Mouse (Mus musculus) embryonic stem cell, embryonic (primary cell): ENCODE results near the gene Mdga1.

Experiments
- CTCF ChIA-PET, 4 experiments: fragments of 300-600 bp in 2 of 4; fragments of 350-600 bp in 2 of 4; sonication (Branson Sonifier 250); formaldehyde crosslinking; loops; one replicate each; lab custom pipeline; 2022; ENCODE audit warnings: inconsistent platforms in 2 of 4; lab: Charles Lee
- POLR2A ChIA-PET, 4 experiments: fragments of 300-600 bp in 2 of 4; fragments of 350-600 bp in 2 of 4; sonication (Branson Sonifier 250); formaldehyde crosslinking; loops; one replicate each; lab custom pipeline; 2022; ENCODE audit warnings: antibody characterized with exemption in 4 of 4, inconsistent platforms in 1 of 4; lab: Charles Lee

Mdga1 gene

DNA sequence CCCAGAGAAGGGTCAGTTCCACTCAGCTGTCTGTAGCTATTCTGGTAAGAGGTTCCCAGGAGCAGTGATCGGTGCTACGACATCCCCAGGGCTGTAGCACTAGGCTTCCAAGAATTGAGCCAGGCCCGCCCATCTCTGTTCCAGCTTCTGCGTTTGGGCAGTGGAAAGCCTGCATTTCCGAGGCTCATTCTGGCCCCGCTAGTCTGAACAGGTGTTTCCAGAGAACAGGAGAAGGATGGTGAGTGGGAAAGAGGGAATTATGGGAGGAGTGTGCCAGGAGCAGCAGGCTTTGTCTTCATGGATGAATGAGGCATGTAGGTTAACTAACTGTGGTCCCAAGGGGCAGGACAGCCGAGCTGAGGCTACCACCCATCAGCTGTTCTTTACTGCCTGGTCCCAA, 140.8 kb downstream of the Mdga1 start:
- POLR2A ChIA-PET: interaction anchor here (0.6 to 1.6 kb wide), 7 partner anchors 12 to 1227 kb away, joined by 3 to 5 read pairs (median 3); no protein-coding TSS in a partner anchor
- CTCF ChIA-PET: interaction anchor here (0.6 to 1.3 kb wide), 7 partner anchors 17 to 730 kb away, joined by 3 to 11 read pairs (median 4); no protein-coding TSS in a partner anchor

DNA sequence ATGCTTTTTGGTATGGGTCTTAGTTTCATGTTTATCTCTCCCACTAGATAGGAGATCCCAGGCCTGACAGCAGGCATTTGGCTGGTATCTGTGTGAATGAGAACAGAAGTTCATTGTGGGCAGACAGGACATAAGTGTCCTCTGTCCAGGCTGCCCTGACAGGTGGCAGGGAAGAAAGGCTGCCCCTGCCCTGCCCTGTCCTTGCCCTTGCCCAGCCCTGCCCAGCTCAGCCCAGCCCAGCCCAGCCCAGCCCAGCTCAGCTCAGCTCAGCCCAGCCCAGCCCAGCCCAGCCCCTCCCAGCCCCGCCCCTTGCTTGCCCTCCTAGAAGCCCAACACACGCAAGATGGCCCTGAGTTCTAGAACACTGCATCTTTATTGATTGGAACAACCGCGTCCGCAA, 142.3 kb downstream of the Mdga1 start:
- POLR2A ChIA-PET: no interaction called here
- CTCF ChIA-PET: no interaction called here

DNA sequence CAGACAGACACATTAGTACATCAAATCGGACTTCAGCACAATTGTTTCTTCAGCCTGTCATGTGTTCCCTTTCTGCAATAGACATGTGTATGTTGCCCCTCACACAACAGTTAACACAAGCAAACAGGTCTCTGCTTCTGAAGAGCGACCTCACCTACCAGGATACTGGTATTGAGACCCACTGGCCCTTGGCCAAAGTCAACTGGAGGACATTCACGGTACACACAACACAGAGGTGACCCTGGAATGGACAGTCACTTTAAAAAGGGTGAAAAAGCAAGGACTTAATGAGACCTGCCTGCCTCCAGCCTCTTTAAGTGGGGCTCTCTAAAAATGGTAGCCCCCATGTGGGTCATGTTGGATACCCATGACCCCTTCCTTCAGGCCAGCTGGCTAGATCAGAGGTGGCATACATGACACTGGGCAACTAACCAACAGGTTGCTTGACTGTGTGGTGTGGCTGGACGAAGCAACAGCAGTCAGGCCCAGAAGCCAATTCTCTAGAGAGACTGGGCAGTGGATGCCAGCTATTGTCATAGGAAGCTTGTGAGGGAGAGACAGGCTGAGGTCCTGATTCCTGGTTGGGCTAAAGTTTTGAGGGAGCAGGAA, 145.3 kb downstream of the Mdga1 start:
- ChIA-PET CTCF (no interaction called here), POLR2A (interaction anchor here in 2 of 4 experiments (1.2 to 3.7 kb wide), 3 partner anchors 11 to 52 kb away, joined by 3 to 13 read pairs (median 4); no protein-coding TSS in a partner anchor)

DNA sequence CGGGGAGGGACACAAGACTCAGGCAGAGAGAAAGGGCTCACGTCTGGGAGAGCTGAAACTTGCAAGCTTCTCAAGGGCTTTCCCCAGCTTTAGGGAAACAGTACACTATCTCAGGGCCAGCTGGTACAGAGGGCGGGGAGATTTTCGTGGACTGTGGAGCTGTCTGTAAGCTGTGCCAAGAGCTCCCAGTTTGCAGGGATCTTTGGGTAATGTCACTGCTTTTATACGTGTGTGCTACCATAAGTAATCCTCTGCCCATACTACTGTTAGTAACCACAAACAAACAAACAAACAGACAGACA, 145.7 kb downstream of the Mdga1 start:
- ChIA-PET CTCF (interaction anchor here in 1 of 4 experiments (1.3 kb wide), 1 partner anchor 24 kb away, joined by 3 read pairs; no protein-coding TSS in a partner anchor), POLR2A (interaction anchor here in 2 of 4 experiments (1.1 to 3.7 kb wide), 3 partner anchors 11 to 18 kb away, joined by 3 to 13 read pairs (median 4); no protein-coding TSS in a partner anchor)

DNA sequence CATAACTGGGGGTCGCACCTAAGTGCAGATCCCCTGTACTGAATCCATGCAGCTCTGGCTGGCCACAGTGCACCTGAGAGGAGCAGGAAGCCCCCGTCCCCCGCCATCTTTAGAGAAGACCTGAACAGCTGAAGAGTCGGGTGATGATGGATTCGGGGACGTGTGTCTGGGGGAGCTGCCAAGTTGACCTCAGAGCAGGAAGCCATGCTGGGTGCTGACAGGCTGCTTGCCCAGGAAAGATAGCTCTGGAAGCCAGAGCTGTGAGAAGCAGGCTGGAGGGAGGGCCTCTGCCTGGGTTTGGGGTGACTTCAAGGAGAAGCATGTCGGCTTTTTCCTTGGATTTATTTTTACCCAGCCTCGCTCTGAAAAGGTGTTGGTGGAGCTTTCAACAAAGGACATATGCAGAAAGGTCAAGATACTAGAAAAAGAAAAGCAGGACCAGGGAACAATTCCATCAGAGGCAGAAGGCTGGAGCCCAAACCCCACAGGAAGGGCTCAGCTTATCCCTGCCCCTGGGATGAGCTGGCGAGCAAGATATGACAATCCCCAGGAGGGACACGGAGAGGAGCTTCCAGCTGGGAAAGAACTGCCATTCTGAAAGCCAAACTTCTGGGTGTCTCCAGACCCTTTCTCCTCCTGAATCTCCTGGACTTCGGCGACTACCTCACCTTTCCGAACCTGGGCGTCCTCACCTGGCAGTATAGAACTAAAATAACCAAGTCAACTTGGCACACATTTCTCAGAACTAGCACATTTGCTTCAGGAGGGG, 146.3 kb downstream of the Mdga1 start:
- ChIA-PET CTCF (interaction anchor here in 1 of 4 experiments (0.6 to 1.3 kb wide), 2 partner anchors 24 to 97 kb away, joined by 3 read pairs; no protein-coding TSS in a partner anchor), POLR2A (interaction anchor here in 2 of 4 experiments (1.1 to 3.7 kb wide), 4 partner anchors 10 to 19 kb away, joined by 3 to 13 read pairs (median 4); no protein-coding TSS in a partner anchor)

DNA sequence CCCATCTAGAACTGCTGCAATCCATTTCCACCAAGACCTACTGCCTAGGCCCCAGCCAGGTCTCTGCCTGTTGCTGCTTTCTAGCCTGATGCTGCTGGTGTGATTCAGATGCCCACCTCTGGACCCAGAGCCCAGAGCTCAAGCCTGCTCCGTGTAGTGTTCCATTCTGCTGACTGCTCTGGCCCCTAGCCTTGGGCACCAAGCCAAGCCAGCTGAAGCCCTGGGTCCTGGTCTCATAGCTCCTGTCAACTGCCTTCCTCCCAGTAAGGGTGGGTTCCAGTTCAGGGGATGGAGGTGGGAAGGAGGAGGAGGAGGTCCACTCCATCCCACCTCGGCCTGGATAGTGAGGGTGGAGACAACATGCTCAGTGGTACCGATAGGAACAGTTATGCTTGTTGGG, 150.3 kb downstream of the Mdga1 start:
- ChIA-PET CTCF (no interaction called here), POLR2A (no interaction called here)

DNA sequence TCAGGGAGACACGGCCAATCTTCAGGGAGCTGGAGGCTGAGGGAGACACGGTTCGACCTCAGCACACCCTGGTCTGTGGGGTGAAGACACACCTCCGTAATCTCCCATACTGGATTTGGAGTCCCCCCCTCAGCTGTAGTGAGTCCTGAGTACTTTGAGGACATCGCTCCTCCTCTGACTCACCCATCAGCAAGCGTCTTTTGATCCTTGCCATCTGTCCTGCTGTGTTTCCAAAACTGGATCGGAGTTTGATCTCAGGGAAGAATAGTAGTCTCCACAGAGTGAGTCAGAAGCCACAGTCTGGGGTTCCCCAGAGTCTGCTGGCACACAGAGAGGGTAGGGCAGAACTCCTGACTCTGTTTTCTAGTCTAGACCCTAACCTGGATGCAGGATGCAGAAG, 150.9 kb downstream of the Mdga1 start:
- POLR2A ChIA-PET: no interaction called here
- CTCF ChIA-PET: interaction anchor here in 1 of 4 experiments (0.6 kb wide), 1 partner anchor 40 kb away, joined by 3 read pairs; no protein-coding TSS in a partner anchor

DNA sequence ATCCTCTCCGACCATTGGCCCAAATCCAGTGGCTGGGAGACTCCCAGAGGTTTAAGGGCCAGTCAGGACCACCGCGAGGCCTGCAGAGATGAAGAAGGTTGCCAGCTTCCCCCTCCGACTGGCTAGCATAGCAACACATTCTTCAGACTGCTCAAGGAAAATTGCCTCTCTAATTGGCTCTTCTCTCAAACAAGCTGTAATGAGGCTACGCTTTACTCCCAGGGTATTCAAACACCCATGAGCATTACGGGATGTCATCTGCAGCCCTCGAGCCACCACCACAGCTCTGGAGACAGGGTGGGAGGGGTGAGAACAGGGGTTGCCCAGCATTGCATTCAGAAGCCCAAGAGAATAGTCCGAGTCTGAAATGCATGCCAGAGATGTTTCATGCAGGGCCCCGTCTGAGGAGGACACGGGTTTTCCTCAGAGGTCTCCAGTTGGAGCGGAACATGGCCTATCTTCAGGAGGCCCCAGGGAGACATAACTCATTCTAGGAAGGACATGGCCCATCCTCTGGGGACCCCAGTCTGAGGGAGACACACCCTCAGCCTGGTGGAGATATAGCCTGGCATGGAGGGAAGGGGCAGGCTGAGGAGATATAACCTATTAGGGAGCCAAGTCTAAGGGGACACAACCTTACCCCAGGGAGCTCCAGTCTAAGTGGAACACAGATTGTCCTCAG, 151.5 kb downstream of the Mdga1 start:
- CTCF ChIA-PET: interaction anchor here in 1 of 4 experiments (0.6 kb wide), 1 partner anchor 40 kb away, joined by 3 read pairs; no protein-coding TSS in a partner anchor
- POLR2A ChIA-PET: interaction anchor here in 1 of 4 experiments (0.5 kb wide), 1 partner anchor 73 kb away, joined by 3 read pairs; no protein-coding TSS in a partner anchor

DNA sequence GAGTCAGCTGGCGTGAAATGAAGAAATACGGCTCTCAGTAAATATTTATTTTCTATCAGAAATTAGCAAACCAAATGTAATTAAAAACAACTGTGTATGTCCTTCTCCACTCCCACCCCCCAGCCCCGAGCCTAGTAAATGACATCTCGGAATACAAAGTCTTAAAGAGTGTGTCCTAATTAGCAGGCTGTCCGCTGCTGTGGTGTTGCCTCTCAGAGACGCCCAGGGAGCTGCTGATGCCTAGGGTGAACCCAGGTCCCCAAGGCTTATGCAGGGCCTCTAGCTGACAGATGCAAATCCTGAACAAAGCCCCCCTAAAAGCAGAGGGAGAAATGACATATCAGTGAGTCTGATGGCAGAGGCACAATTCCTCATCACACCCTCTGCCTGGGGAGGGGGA, 155.1 kb downstream of the Mdga1 start:
- ChIA-PET CTCF (interaction anchor here in 1 of 4 experiments (1.5 kb wide), 1 partner anchor 15 kb away, joined by 3 read pairs; no protein-coding TSS in a partner anchor), POLR2A (interaction anchor here in 1 of 4 experiments (0.7 kb wide), 1 partner anchor 48 kb away, joined by 5 read pairs; no protein-coding TSS in a partner anchor)

DNA sequence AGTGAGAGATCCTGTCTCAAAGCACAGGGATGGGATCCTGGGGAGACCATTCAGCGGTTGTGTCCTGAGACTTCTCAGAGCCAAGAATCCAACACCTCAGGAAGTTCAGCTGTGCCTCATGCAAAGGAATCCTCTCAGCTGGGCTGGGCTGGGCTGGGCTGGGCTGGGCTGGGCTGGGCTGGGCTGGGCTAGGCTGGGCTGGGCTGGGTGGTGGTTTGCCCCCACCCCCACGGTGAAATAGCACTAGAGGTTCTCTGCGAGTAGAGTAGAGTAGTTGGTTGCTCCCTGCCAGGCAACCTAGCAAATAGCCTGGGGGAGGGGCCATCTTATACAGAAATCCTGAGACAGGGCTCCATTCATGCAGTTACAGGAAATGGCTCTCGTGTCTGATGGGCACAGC, 156.6 kb downstream of the Mdga1 start:
- CTCF ChIA-PET: interaction anchor here in 2 of 4 experiments (0.6 to 1.5 kb wide), 3 partner anchors 12 to 67 kb away, joined by 3 to 5 read pairs (median 4); no protein-coding TSS in a partner anchor
- POLR2A ChIA-PET: interaction anchor here in 3 of 4 experiments (0.6 to 3.2 kb wide), 12 partner anchors 10 to 722 kb away, joined by 3 to 16 read pairs (median 4); no protein-coding TSS in a partner anchor

DNA sequence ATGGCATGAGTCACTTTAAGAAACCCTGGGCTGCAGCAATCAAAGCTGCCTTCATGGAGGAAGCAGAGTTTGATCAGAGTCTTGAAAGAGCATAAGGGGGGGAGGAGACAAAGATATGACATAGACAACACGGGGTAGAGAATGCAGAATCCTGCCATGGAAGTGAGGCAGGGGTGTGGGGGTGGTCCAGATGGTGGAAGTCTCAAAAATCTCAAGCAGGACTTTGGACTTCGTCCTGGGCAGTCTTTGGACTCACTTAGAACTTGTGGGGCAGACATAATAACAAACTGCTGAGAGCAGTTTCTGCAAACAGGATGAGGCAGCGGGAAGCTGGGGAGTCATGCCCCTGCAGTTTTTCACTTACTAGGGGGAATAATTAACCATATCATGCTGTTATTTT, 166.3 kb downstream of the Mdga1 start:
- ChIA-PET POLR2A (interaction anchor here in 1 of 4 experiments (0.7 kb wide), 1 partner anchor 11 kb away, joined by 3 read pairs; no protein-coding TSS in a partner anchor), CTCF (interaction anchor here in 1 of 4 experiments (0.6 kb wide), 1 partner anchor 9 kb away, joined by 3 read pairs; no protein-coding TSS in a partner anchor)

DNA sequence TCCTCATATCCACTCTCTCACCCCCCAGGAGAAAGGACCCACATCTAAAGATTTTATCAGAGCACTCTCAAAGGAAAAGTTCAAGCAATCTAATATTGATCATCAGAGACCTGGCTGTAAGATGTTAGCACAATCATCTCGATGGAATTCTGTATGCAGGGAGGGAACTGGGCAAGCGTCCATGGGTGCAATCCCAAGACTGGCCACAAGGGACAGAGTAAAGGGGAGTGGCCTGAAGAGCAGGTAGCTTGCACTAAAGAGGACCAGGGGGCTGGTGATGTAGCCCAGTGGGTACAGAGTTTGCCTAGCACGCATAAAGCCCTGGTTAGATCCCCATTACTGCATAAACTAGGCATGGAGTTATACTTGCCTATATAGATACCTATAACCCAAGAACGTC, 168.5 kb downstream of the Mdga1 start:
- CTCF ChIA-PET: interaction anchor here (0.5 to 2.3 kb wide), 27 partner anchors 10 to 198 kb away, joined by 3 to 11 read pairs (median 4); partner anchors contain the start of gene Mdga1 (in 1 of the 4)

DNA sequence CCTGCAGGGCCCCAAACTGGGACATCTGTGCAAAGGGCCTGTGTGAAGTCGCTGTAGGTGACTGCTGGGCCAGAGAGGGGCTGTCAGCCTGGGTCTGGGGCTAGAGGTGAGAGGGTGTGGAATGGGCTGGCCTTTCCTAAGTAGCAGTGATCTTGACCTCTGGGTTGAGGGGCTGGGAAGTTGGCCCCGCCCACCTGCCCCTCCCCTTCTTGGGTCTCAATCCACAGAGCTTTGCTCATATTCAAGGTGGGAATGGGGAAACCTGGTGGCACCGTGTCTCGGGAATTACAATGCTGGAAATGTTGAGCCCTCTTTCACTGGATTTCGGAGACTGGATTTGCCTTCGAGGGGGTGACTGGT, 169.8 kb downstream of the Mdga1 start:
- ChIA-PET POLR2A (interaction anchor here in 3 of 4 experiments (0.6 to 1.9 kb wide), 5 partner anchors 12 to 1492 kb away, joined by 3 to 9 read pairs (median 5); no protein-coding TSS in a partner anchor), CTCF (interaction anchor here (0.5 to 2.3 kb wide), 14 partner anchors 11 to 317 kb away, joined by 3 to 8 read pairs (median 3); no protein-coding TSS in a partner anchor)

More for the DNA sequence above, 168.5 kb downstream of the Mdga1 start:
- POLR2A ChIA-PET: interaction anchor here in 3 of 4 experiments (0.5 to 1.0 kb wide), 4 partner anchors 12 to 84 kb away, joined by 3 to 4 read pairs (median 3); no protein-coding TSS in a partner anchor

DNA sequence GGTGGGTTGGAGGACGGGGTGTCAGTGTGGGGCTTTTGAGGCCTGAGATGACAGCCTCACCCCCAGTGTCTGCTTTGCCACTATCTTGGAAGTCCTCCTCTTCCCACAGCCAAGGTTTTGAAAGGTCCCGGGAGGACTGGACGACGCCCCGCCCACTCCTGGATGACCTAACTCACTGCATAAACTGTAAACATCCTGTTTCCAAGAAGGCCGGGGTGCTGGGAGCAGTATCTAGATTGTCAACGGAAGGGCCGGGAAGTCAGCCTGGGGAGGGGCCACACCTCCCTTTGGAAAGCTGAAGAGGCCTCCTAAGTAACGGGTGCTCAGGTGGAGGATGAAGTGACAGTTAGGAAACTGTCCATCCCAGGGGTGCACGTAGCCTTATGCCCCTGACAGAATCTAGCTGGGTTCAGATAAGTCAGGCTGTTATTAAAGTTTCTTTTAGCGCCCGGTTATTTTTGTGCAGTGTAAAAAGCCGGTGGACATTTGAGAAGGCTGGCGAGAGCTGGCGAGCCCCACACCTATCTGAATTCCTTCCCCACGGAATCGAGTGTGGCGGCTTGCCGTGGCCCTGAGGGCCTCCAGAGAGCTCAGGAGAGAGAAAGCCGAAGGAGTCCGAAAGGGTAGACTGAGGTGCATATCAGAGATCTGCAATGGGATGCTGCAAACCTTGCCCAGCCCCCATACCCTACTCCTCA, 170.3 kb downstream of the Mdga1 start:
- ChIA-PET CTCF (interaction anchor here (0.5 to 2.3 kb wide), 19 partner anchors 10 to 317 kb away, joined by 3 to 8 read pairs (median 4); no protein-coding TSS in a partner anchor), POLR2A (interaction anchor here in 3 of 4 experiments (0.5 to 1.9 kb wide), 7 partner anchors 12 to 1016 kb away, joined by 3 to 8 read pairs (median 3); no protein-coding TSS in a partner anchor)

DNA sequence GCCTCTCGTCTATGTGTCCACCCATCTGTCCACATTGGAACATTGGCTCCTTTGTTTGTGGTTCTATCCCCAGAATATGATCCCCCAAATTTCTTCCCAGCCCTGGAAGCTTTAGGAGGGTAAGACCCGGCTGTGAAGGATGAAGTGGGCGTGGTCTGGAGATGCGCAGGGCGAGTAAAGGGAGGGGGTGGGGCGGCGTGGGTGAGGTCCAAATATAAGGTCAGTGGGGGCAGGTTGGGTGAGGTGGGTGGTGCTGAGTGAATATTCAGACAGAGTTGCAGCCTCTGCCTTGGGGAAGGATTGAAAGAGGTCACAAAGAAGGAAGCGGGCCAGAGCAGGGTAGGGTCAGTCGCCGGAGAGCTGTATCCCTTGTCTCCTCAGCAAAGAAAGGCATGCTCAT, 171.7 kb downstream of the Mdga1 start:
- ChIA-PET CTCF (interaction anchor here in 3 of 4 experiments (0.5 to 1.7 kb wide), 14 partner anchors 14 to 284 kb away, joined by 3 to 6 read pairs (median 4); no protein-coding TSS in a partner anchor), POLR2A (interaction anchor here in 2 of 4 experiments (1.2 to 1.4 kb wide), 2 partner anchors 34 to 36 kb away, joined by 3 to 5 read pairs; no protein-coding TSS in a partner anchor)

DNA sequence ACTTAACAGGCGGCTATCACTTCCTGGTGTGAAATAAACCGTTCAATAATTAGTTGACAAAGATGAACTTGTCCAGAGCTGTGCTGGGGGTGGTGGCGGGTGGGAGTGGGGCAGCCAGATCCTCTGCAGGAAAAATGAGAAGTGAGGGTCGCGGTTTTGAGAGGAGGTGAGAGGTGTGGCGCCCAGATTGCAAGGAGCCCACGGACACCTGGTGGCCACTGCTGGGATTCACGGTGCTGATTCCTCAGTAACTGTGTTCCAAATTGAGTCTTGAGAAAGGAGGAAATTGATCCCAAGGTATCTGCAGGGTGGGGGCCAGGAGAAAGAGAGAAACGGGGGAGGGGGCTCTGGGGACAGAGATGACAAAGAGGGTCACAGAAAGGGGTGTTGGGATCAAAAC, 173.1 kb downstream of the Mdga1 start:
- CTCF ChIA-PET: no interaction called here
- POLR2A ChIA-PET: interaction anchor here in 1 of 4 experiments (0.6 to 1.4 kb wide), 2 partner anchors 36 to 46 kb away, joined by 3 read pairs; no protein-coding TSS in a partner anchor

DNA sequence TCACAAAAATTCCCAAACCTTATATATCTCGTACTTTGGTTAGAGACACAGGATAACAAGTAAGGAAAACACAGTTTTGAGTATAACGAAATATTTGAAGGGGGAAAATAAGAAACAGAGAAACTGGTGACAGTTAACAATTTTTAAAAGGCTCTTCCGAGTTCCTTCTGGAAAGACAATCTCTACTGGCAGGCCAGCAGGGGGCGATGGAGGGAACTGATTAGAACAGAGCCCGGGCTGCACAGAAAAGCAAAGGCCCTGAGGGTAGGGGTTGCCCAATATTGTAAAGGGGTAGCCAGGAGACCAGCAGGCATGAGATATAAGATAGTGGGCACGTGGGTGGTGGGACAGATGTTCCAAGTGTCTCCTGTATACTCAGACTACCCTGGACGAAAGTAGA, 173.8 kb downstream of the Mdga1 start:
- ChIA-PET POLR2A (interaction anchor here in 2 of 4 experiments (0.6 to 1.7 kb wide), 4 partner anchors 10 to 84 kb away, joined by 3 to 5 read pairs (median 4); no protein-coding TSS in a partner anchor), CTCF (interaction anchor here in 3 of 4 experiments (0.8 to 2.1 kb wide), 7 partner anchors 12 to 88 kb away, joined by 3 to 11 read pairs (median 5); no protein-coding TSS in a partner anchor)
